Mouse (Mus musculus): Measurements from ENCODE around the gene Zfp526. TPM values are rescaled to one million over a fixed set of nuclear protein-coding genes. Genes with fewer than 3 reads are reported as not detected.
A peak's percentile ranks its signal among the peaks of the same experiment; 100 is the strongest.

Gene Zfp526
- total and polyA plus RNA-seq, 3 experiments = 9.5 to 14.8 TPM; not detected in 1

DNA sequence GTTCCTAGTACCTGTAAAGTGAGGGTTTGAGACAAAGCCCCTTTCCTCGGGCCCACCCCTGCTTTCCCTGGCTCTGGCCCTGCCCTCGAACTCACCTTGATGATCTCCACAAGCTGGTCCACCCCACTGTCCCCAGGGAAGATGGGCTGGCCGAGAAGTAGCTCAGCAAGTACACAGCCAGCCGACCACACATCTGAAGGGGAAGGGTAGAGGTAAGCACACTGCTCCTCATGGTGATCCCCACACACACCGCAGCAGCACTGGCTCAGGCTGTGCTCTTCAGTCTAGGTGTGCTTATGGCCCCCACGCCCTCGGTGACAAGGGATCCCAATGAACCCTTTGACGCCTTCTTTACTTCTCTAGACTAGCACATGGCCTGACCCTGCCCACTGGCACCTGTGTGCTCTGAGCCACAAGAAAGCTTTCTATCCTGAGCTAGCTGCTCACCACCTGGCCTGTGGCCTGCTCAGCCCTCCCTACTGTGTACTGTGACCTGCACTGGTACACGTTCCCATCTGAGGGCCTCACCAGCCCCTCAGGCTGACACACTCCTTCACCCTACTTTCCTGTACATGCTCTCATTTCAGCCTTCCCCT lies 9.6 kb downstream of the Zfp526 start:
- Histone ChIP-seq H3K9me3 (replicated peaks; ENCODE audit: insufficient read depth, low read length) (no peaks in the 10 kb centered on the region), H3K9ac (ENCODE audit: control insufficient read depth, low read depth, low read length, poor library complexity, severe bottlenecking) (no peak overlapping the region), H3K79me2 (ENCODE audit: control insufficient read depth, insufficient read depth, low read length, poor library complexity) (peaks cover 8% of the 10 kb centered on the region), H3K4me3 (ENCODE audit: control insufficient read depth in 1 of 2, insufficient read depth in 1 of 2, low read depth in 2 of 2, low read length in 2 of 2) (no peak overlapping the region), H3K36me3 (ENCODE audit: control insufficient read depth in 1 of 2, insufficient read depth in 2 of 2, low read length in 2 of 2) (peaks cover 0 to 3% of the 10 kb centered on the region in 2 experiments; a peak in 3 of 4 replicates), H3K4me1 (ENCODE audit: control insufficient read depth in 1 of 2, insufficient read depth in 2 of 2, low read length in 2 of 2) (no peaks in the 10 kb centered on the region), H3K27me3 (ENCODE audit: control insufficient read depth in 1 of 2, insufficient read depth in 2 of 2, low read length in 2 of 2) (no peaks in the 10 kb centered on the region), H3K27ac (ENCODE audit: control insufficient read depth, low read depth, low read length) (no peak overlapping the region)
- TF ChIP-seq POLR2AphosphoS5 (IDR thresholded peaks at IDR 0.05; ENCODE audit: borderline replicate concordance, low read depth, low read length) = peak; percentile 18; the same call in 1 of the 2 replicates
- peak; percentile 58; the same call in 1 of the 2 replicates for TF ChIP-seq POLR2AphosphoS2 (IDR thresholded peaks at IDR 0.05; ENCODE audit: low read length)
- TF ChIP-seq JUND (IDR thresholded peaks at IDR 0.05; ENCODE audit: low read depth, low read length) = no peak
- TF ChIP-seq MAFK (IDR thresholded peaks at IDR 0.05; ENCODE audit: borderline replicate concordance, low read depth, low read length) = no peak
- TF ChIP-seq ZMIZ1 (IDR thresholded peaks at IDR 0.05; ENCODE audit: low read depth, low read length) = peak; percentile 16; the same call in 1 of the 2 replicates
- DNase-seq (ENCODE audit: low read depth, low spot score) = no peak

GRCm38 (mm10) chr7:25232101-25232648 lies 10.9 kb downstream of the Zfp526 start:
- H3K9ac ChIP-seq (ENCODE audit: control insufficient read depth, low read depth, low read length, poor library complexity, severe bottlenecking) = no peak overlapping the region
- DNase-seq (ENCODE audit: low read depth, low spot score) = no peak
- H3K4me1 ChIP-seq (ENCODE audit: control insufficient read depth in 1 of 2, insufficient read depth in 2 of 2, low read length in 2 of 2) = peaks cover 3% of the 10 kb centered on the region in 2 experiments; a peak in 1 of 4 replicates
- TF ChIP-seq MXI1 (IDR thresholded peaks at IDR 0.05; ENCODE audit: low read depth, low read length) (no peak), CTCF (IDR thresholded peaks at IDR 0.05 in 2 of 3, conservative IDR thresholded peaks at IDR 0.05 in 1 of 3; ENCODE audit: control insufficient read depth in 1 of 3, insufficient read depth in 1 of 3, low read depth in 2 of 3, low read length in 3 of 3, poor library complexity in 1 of 3, severe bottlenecking in 1 of 3) (peak in 2 of 3 experiments; percentile 7 to 18; a peak in 2 of 6 replicates), ETS1 (IDR thresholded peaks at IDR 0.05; ENCODE audit: low read depth, low read length) (no peak), SMC3 (IDR thresholded peaks at IDR 0.05; ENCODE audit: low read depth, low read length) (no peak), POLR2AphosphoS2 (IDR thresholded peaks at IDR 0.05; ENCODE audit: low read length) (peak; percentile 50; the same call in 1 of the 2 replicates), CHD1 (IDR thresholded peaks at IDR 0.05; ENCODE audit: low read depth, low read length) (no peak), E2F4 (IDR thresholded peaks at IDR 0.05; ENCODE audit: borderline replicate concordance, low read depth, low read length) (no peak), JUND (IDR thresholded peaks at IDR 0.05; ENCODE audit: low read depth, low read length) (no peak)
- no peaks in the 10 kb centered on the region for H3K9me3 ChIP-seq (replicated peaks; ENCODE audit: insufficient read depth, low read length)
- H3K79me2 ChIP-seq (ENCODE audit: control insufficient read depth, insufficient read depth, low read length, poor library complexity) = peaks cover 21% of the 10 kb centered on the region
- H3K4me3 ChIP-seq (ENCODE audit: control insufficient read depth in 1 of 2, insufficient read depth in 1 of 2, low read depth in 2 of 2, low read length in 2 of 2) = no peak overlapping the region
- H3K27me3 ChIP-seq (ENCODE audit: control insufficient read depth in 1 of 2, insufficient read depth in 2 of 2, low read length in 2 of 2) = no peaks in the 10 kb centered on the region
- no peak overlapping the region for H3K27ac ChIP-seq (ENCODE audit: control insufficient read depth, low read depth, low read length)
- peaks cover 0 to 12% of the 10 kb centered on the region in 2 experiments; a peak in 3 of 4 replicates for H3K36me3 ChIP-seq (ENCODE audit: control insufficient read depth in 1 of 2, insufficient read depth in 2 of 2, low read length in 2 of 2)

- H3K9me3 ChIP-seq (replicated peaks; ENCODE audit: insufficient read depth, low read length) = no peaks in the 10 kb centered on the region
- no peak for TF ChIP-seq EP300 (IDR thresholded peaks at IDR 0.05; ENCODE audit: low read depth in 1 of 2, low read length in 2 of 2)
- TF ChIP-seq POLR2AphosphoS5 (IDR thresholded peaks at IDR 0.05; ENCODE audit: borderline replicate concordance, low read depth, low read length) = no peak
- TF ChIP-seq CHD2 (IDR thresholded peaks at IDR 0.05; ENCODE audit: low read length) = no peak
- no peak for TF ChIP-seq CTCF (IDR thresholded peaks at IDR 0.05 in 2 of 3, conservative IDR thresholded peaks at IDR 0.05 in 1 of 3; ENCODE audit: control insufficient read depth in 1 of 3, insufficient read depth in 1 of 3, low read depth in 2 of 3, low read length in 3 of 3, poor library complexity in 1 of 3, severe bottlenecking in 1 of 3)
- no peak for TF ChIP-seq JUND (IDR thresholded peaks at IDR 0.05; ENCODE audit: low read depth, low read length)
- peaks cover 0 to 12% of the 10 kb centered on the region in 2 experiments; a peak in 3 of 4 replicates for H3K36me3 ChIP-seq (ENCODE audit: control insufficient read depth in 1 of 2, insufficient read depth in 2 of 2, low read length in 2 of 2)
- H3K27me3 ChIP-seq (ENCODE audit: control insufficient read depth in 1 of 2, insufficient read depth in 2 of 2, low read length in 2 of 2) = no peaks in the 10 kb centered on the region
- no peak overlapping the region for H3K9ac ChIP-seq (ENCODE audit: control insufficient read depth, low read depth, low read length, poor library complexity, severe bottlenecking)
- H3K4me3 ChIP-seq (ENCODE audit: control insufficient read depth in 1 of 2, insufficient read depth in 1 of 2, low read depth in 2 of 2, low read length in 2 of 2) = no peak overlapping the region
- no peak overlapping the region for H3K27ac ChIP-seq (ENCODE audit: control insufficient read depth, low read depth, low read length)
- H3K79me2 ChIP-seq (ENCODE audit: control insufficient read depth, insufficient read depth, low read length, poor library complexity) = peaks cover 25% of the 10 kb centered on the region
- DNase-seq (ENCODE audit: low read depth, low spot score) = no peak
- H3K4me1 ChIP-seq (ENCODE audit: control insufficient read depth in 1 of 2, insufficient read depth in 2 of 2, low read length in 2 of 2) = peaks cover 3% of the 10 kb centered on the region in 2 experiments; a peak in 1 of 4 replicates
These were observed 11.8 kb downstream of the Zfp526 start for GRCm38 (mm10) chr7:25233061-25233460.
